Mouse (Mus musculus) megakaryocyte-erythroid progenitor cell, adult 5 weeks (primary cell): Measurements from ENCODE around the gene Stk32c. TPM values are rescaled to one million over a fixed set of nuclear protein-coding genes. Genes with fewer than 3 reads are reported as not detected.

Experiments
- polyA plus RNA-seq: library from polyadenylated mRNA; stranded (reverse); fragments of >175 nt; gene quantifications from 2 replicates; pipeline ENCODE4 v1.2.3, GENCODE M21; 2012

Gene Stk32c
- polyA plus RNA-seq: 0.26 and 0.38 TPM in 2 replicates

GRCm38 (mm10) chr7:139212754-139213745 is at the start of gene Stk32c, which contains the start of gene Lrrc27:
Gene Stk32c, minus strand, starts transcription at chr7:139213307.
Gene Lrrc27, plus strand, starts transcription at chr7:139212988.

GRCm38 (mm10) chr7:139247881-139248614 is 34.9 kb upstream of the Stk32c start, which contains the start of gene Pwwp2b:
Gene Pwwp2b, plus strand, starts transcription at chr7:139248482.

DNA sequence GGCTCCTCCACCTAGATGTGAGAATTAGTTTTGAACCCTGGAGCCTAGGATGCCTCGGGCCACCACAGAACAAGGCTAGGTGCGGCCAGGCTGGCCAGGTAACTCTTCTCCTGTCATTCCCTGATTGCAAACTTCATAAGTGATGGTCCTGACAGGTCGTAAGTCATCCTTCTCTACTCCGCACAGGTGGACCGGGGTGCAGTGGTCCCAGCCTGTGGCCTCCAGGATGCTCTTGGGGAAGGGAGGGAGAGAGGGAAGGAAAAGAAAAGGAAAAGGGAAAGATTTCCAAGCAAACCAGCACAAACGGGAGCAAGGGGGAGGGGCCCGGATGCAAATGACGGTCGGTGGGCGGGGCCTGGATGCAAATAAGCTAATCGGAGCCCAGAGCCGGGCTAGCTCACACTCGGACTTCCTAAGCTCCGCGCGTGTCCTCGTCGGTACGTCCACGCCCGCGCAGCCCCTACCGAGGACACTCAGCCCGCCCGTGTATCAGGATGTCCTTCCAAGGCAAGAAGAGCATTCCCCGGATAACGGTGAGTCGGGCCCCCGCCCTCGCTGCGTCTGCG is 127.4 kb downstream of the Stk32c start, which contains the start of gene Dpysl4:
Gene Dpysl4 (plus strand): TSS at position 373 of the 566 bp plus-strand sequence.

Other genes with a start within 250 kb of the Stk32c start
- gene Dpysl4, start 127.3 kb downstream of the Stk32c start, polyA plus RNA-seq: 0.03 TPM in 1 of 2 replicates, not detected in the other
- 1.5 TPM in 2 replicates for gene Lrrc27, start 319 bp downstream of the Stk32c start, polyA plus RNA-seq
- 11.0 and 12.2 TPM in 2 replicates for gene Pwwp2b, start 35.2 kb upstream of the Stk32c start, polyA plus RNA-seq
- gene Inpp5a, start 175.8 kb upstream of the Stk32c start, polyA plus RNA-seq: 14.0 and 15.8 TPM in 2 replicates